Mouse (Mus musculus): ENCODE measurements at regions not wholly inside any gene's neighbourhood (a gene's known extent, or its start where the extent isn't known, plus 50 kb on each side); places are given as distances from the start of the nearest gene placed in this dataset.
A peak's percentile ranks its signal among the peaks of the same experiment; 100 is the strongest.

DNA sequence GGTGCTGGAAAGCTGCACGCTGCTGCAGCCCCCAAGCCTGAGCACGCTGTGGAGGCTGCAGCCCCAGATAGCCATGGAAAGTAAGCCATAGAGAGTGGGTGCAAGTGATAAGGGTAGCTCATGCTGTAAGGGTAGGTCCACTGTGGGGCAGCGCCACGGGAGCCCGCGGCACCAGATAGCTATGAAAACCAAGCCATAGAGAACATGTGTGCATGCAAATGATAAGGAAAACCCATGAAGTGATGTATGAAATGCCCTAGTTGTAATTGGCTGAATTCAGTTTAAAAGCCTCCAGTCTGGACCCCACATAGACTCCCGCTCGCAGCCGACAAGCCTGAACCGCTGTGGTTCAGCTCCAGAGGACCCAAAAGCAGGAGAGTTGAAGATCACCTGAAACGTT, 58.8 kb upstream of the L3mbtl3 start:
- DNase-seq = no peak

DNA sequence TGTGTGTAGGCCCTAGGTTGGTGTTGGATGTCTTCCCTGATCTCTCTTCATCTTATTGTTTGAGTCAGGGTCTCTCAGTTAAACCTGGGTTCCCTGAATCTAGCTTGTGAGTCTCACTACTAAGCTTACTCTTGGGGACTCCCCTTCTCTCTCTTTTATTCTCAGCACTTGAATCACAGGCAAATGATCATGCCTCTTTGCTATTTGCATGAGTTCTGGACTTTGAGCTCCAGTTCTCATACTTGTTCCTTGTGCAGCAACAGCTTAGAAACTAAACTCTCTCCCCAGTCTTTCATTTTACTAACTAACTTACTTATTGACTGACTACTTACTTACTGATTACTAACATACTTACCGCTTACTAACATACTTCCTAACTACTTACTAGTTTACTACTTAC, 64.9 kb upstream of the L3mbtl3 start:
- no peak for DNase-seq

DNA sequence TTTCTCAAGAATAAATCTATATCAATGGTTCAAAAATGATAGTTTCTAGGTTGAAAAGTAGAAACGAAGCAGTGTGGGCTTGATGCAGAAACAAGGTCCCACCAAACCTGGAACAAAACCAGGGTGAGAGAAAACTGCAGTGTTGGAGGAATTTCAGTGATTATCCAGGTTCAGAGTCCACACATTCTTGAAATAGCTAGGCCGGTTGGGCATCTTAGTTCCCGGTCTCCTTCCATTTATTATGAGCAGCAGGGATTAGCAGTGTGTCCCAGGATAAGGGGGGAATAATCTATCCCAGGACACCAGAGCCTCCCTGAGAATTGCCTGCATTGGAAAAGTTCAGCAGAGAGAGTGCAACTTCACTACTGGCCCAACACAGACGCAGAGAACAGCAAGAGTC, 108.5 kb upstream of the L3mbtl3 start:
- peak; percentile 14 for DNase-seq

DNA sequence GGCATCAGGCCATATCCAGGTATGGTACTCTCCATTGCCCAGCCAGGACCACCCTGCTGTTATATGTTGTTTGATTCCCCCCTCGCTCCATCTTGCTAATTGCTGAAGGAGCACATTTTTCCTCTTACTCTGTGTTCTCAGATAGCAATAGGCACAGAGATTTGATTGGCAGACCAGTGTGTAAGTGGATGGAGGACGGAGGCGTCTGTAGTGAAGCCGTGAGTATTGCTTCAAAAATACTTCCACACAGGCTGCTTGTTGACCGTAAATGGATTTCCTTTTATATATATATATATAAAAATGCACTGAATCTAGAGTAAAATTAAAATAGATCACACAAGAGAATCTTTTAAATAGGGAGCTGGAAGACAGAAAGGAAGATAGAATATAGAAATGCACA, 115.6 kb upstream of the L3mbtl3 start:
- no peak for DNase-seq

DNA sequence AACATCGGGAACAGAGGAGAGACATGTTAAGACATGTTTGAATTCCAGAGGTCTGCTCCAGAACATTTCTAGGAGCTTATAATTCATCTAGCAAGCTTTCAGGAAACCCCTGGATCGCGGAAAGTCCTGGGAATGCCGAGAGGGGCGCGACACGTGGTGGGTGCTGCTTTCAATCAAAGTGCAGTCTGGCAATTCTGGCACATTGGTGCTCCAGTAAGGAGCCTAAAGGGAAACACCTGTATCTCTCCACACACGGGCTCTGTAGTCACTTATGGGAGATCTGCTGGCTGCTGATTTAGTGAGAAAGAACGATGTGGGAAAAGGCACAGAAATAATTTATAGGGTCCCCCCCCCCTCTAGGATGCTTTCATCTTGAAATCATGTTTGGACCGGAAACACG, 116.4 kb upstream of the L3mbtl3 start:
- DNase-seq = no peak

DNA sequence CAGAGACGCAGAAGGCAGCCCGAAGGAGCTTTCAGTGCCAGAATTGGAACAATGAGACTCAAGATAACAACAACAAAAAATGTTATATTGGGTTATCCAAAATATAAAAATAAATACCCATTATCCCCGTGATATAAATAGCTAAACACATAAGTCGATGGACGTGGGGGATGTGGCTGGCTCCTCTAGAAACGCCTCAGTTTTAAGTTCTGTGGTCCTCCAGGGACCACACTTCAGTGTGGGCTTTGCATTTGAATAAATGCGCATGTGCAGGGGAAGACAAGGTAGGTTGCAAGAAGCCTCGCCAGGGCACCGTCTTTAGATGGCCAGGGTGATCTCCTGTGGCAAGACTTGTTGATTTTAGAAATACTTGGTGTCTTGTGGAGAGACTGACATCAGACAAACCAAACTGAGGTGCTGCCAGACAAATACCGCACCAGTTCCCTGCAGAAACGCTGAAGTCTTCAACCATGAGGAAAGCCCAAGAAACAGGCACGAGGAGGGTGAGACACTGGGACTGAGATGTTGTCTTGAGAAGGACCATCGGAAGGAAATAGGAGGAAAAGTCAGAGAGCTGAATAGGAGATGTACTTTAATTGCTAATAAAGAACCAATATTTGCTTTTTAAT, 117.2 kb upstream of the L3mbtl3 start:
- DNase-seq = no peak

DNA sequence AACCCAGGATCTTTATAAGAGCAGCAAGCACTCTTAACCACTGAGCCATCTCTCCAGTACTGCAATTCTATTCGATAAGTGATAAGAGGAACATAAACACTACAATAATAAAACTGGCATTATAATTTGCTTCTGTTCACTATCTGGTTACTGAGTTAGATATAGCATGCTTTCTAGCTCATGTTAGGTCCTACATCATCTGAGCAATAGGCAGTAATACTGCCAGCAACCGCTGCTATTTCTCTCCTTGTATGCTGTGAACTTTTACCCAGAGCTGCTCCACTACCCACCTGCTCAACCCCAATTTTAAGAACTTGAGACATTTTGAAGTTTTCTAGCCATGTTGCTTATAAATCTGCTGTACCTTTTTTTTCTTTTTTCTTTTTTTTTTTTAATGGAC, 118.0 kb upstream of the L3mbtl3 start:
- DNase-seq = no peak

DNA sequence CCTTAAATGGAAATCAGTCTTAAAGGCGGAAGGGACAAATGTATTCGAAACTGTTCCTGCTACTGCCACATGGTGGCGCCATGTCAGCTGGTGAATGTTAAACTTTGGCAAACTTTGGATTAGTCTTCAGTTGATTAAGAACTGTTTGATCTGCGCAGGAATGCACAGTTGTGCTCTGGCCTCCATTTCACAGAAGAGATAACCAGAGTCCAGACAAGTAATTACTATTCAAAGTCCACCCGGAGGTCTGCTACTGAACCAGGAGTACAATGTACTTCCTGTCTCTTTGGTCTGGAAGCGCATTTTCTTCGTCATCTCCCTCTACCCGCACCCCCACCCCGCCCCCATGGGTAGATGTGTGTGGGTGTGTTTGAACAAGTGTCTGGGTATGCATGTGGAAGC, 118.6 kb upstream of the L3mbtl3 start:
- peak; percentile 55 for DNase-seq

DNA sequence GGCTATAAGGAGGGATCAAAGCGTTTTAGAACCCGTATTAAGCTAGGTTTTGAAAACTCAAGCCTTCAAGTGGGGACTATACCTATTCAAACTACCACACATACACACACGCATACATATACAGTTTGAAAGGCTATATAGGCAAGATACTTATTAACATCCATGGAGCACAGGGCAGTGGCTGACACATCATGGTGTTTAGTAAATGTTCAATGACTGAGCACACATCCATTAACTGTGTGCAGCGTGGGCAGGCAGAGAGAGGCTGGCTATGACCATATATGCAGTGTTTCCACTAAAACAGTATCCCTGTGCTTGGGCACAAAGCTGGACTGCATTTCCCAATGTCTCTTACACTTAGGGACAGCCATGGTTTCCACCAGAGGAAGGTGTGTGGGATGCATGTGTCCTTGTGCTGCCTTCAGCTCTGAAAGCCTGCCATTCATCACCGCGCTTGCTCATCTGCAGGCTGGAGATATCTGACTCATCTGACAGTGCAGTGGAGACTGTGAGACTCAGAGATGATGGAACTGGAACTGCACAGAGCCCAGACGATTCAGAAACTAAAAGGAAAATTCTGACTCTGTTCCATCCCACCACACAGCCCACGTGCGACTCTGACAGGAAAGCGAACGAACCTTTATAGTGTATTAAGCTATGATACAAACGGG, 124.6 kb upstream of the L3mbtl3 start:
- DNase-seq = no peak

DNA sequence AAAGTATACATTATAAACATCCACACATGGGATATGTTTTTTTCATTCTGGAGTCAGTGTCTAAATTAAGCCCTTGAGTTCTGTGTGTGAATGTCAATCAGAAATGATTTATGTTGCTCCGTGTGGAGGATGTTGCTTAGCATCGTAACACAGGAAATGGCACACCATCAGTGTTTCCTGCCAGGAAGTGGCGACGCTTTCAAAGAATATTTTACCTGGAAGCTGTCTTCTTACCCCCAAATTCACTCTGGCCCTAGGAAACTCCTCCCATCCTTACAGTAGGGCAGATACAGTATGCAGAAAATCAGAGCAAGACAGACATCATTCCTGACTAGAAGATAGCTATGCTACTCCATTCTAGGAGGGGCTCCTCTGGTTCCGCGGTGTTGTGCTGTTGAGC, 145.1 kb upstream of the L3mbtl3 start:
- no peak for DNase-seq

DNA sequence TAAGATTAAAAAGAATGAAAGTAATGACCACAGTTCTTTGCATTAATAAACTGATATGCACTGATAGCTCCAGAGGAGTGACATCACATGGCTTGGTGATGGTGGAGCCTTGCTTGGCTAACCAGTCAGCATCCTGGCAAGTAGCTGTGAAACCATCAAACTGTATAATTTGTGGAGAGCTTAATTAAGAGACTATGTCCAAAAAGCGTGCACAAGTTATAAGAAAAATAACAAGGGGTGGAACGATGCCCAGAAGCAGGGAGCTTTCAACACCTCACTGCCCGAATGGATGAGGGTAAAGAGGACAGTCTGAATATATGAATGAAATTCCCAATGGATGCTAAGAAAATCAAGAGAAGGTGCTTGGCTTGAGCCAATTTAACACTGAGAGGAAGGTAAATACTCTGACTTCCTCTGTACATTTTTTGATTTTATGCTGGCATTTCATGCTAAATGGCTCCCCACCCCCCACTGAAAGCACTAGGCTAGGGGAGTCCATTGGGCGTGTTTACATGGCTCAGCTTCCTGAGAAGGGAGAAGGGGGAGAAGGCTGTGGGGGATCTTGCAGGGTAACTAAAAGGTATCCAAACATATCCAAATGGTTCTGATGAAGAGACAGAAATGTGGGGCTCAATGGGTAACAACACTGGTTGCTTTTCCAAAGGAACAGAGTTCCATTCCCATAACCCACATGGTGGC, 150.2 kb upstream of the L3mbtl3 start:
- no peak for DNase-seq

DNA sequence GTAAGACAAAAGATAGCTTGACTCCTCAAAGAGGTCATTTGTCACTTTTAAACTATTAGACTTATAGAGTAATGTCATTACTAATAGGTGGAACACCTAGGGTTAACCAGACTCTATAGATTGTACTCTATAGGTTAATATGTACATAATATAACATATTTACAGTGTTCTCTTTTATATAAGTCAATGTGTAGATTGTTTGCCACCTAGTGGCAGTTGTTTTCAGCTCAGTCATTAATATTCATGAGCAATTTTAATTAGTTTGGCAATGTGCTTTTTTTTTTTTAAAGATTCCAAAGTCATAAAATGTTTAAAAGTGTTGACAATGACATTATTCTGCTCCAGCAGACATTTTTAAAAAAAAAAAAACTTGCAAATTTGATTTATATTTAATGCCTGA, 164.4 kb upstream of the L3mbtl3 start:
- no peak for DNase-seq

DNA sequence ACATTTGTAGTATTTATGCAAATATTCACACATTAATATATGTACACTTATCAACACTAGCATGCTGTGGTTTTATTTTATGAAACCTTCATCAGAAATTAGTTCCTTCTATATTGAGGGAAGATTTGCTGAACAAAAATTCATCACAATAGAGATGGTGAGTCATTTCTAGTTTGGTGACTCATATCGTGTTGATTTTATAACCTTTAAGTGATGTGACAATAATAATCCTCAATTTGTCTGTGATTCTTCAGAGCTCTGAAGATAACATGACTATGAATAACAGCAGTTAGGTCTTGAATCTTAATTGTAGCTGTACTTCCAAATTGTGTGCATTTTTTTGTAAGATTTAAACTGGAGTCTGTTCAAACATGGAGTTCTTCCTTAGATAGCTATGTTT, 168.3 kb upstream of the L3mbtl3 start:
- DNase-seq = no peak

DNA sequence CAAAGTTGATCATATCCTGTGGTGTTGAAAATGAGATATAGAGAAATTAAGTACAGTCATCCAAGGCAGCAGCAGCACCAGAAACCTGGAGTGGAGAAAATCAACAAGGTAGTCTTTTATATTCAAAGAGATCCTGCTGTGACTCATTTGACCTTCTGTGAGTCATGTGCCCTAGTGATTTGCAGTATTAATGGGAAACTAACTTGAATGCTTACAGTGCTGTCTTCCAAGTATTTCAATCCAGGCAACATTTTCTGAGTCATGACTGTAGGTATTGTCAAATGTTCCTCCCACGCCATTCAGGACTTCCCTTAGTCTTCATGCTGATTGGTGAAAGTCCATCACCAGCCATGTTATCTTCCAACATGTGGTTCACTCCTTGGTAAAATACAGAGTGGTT, 169.0 kb upstream of the L3mbtl3 start:
- no peak for DNase-seq

DNA sequence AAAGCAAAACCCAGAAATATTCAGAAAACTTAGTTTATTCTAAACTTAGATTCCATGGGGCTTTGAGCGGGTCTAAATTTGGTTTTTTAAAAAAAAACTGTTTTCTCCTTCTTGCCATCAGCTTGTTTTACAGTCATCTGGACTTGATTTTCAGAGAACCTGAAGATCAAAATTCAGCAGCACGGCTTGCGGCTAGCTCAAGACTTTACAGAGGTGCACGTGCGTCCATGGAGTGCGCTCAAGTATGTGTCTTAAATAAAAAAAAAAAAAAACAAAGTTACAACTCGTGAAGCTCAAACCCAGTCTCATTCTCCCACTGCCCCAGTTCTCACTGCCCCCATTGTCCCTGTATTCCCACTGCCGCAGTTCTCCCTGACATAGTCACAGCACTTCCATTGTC, 180.5 kb upstream of the L3mbtl3 start:
- DNase-seq = no peak

DNA sequence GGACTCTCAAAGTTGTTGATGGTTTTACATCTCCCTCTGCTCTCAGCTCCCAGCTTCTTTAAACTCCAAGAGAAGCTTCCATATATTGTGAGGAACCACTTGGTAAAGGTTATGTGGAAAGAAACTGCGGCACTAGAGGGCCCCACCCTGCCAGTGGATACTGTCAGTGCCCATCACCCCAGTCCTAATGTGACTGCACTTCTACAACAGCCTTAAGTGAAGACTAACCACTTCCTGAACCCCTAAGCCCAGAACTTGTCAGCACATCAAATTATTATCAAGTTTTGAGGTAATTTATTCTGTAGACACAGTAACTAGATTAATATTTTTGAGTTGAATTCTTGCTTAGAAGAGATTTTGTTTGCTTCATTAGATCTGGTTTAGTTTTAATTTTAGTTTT, 182.3 kb upstream of the L3mbtl3 start:
- no peak for DNase-seq

DNA sequence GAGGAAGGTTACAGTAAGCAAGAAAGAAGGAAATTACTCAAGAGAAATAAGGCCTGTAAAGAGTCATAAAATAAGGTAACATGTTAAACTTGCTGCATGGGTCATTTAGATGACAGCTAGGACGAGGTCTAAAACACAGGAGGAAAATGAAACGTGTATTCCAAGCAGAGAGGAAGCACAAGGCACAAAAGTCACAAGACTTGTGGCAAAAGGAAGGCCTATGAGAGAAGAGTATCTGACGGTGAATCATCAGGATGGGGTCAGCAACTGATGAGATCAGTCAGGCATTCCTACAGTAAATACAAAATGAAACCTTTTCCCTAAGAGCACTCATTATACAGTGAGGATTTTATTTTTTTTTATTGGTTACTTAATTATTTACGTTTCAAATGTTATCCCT, 183.6 kb upstream of the L3mbtl3 start:
- DNase-seq = no peak

DNA sequence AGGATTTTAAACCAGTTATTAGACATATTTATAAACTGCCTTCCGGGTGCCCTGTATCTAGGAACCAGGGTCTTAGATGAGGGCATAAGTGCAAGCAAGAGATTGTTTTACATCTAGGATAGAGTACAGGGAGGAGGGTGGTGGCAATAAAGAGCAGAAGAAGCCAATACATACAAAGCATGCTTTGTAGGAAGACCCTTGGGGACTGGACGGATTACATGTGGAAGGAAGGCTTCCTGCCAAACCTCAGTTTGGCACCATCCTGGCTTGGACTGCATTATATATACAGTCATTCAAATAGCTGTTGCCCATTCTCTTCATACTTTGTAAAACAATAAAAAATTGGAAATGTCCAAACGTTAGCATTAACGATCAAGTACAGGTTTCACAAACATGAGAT, 184.7 kb upstream of the L3mbtl3 start:
- no peak for DNase-seq

DNA sequence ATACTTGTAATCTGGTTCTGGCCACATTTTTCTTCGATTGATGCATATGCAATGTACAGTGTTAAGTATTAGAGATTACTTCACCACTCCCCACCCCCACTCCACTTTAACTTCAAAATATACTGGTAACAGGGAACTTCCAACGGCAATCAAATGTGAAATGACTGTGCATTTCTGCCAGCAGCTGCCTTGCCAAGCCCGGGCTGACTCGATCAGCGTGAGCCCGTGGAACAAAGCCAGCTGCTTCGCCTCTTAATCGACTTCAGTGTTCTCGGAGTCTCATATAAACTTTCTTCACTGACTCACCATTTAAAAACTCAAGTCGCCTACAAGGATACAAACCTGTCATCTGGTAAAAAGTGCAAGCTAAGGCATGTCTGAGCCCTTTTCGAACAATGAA, 188.7 kb upstream of the L3mbtl3 start:
- peak; percentile 48 for DNase-seq

DNA sequence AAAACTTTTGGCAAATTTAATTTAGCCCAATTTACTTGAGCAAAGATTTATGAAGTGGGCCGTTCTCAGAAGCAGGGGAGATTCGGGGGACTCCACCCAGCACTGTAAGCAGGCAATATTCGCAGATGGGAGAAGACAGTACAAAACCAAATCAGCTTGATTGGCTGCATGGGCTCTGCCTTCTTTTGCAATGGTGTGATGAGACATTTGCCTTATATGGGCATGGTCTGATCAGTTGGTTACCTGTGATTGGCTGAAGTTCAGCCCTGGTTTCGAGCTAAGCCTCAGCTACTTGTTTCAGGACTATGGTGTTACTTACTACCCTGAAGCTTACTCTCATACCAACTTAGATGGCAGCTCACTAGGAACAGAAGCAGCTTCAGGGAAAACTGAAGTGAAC, 185.6 kb upstream of the Arhgap18 start:
- no peak for DNase-seq

DNA sequence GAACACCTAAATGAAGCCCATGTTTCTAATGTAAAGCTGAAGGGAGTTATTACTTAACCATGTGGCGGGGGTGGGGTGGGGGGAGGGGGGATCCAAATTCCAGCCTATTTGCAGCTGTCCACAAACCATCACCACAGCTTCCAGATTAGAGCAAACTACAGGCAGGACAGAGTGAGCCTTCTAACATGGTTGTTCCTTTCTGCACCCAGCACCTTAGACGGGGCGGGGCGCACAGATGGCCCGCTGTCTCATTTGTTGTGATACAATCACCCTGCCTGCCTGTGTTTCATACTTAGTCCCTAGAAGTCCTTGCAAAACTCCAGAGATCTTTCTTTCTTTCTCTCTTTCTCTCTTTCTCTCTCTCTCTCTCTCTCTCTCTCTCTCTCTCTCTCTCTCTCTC, 182.8 kb upstream of the Arhgap18 start:
- DNase-seq = no peak

DNA sequence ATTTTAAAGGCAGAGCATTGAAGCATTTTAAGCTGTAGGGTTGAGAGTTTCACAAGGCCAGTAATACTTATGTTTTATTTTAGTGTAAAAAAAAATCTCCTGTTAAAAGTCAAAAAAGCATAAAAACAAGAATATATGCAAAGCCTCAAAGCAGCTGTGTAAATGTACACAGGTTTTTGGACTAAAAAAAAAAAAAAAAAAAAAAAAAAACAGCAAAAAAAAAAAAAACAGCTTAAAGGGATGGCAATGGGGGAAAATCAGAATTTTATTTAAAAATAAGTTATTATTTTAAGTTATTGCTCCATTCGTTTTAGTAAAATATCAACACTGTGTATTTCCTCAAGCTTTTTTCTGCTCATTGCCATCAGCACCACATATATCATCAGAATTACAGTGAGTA, 181.8 kb upstream of the Arhgap18 start:
- no peak for DNase-seq

DNA sequence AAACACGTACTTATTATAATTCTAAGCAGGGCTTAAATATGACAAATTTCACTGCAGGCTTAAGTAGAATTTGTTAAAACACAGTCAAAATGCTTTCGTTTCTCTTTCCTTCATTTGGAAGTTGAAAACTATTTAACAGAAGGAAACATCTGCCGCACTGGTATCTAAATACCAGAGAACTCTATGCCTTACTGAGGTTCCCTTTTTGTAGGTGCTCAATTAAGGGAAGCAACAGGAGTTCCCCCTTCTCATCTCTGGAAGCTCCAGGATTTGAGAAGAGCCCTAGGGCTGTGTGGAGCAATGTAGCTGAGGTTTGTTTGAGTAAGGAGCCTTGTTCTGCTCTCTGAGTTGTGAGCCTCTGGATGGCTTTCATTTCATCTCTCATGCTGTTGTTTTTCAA, 177.1 kb upstream of the Arhgap18 start:
- DNase-seq = no peak

DNA sequence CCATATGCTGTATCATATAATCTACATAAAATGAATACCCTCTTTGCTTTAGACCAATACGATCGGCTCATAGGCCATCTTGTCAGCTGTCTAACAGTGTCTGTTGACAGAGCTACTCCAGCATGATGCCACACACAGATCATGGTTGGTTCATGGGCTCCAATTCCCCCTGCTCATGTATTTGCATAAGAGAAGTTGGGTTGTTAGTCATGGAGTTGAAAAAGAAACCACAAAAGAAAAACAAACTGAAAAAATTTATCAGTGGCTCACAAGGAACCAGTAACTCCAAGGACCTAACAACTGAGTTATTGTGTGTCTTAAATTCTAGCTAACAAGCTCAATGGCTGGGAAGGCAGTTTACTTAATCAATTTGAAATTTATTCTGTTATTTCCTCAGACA, 176.1 kb upstream of the Arhgap18 start:
- DNase-seq = no peak

DNA sequence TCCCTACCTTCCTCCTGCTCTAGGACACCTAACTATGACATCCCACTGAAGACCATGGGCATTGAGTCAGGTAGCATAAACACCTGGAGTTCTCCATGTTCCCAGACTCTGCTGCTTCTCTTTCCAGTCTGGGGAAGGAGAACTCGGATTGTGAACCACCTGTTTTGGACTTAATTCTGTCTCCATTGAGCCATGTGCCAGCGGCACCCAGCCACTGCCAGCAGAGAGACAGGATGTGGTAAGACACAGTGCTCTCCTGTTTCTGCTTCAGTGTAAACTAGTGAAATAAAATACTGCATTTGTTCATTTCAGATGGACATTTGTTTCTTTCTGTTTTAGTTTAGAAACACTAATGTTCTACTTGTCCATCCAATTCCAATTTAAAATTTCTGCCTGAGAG, 168.1 kb upstream of the Arhgap18 start:
- no peak for DNase-seq
